9 mouse cellular contexts compared by ENCODE assay signal in genomic region chrX:136139640-136140004, GRCm38 (mm10). TPM values are rescaled to one million over a fixed set of nuclear protein-coding genes. Genes with fewer than 3 reads are reported as not detected.
DNase-seq lines count a peak whose midpoint lies in the region; ATAC-seq and TF ChIP-seq lines count a peak whose summit lies in the region.
"Not testable (repeated sequence)": the region's sequence is repeated elsewhere in the genome, so short reads cannot be mapped to it uniquely, and the experiment has no call there.
"Had no signal": no experiment of that assay in that cellular context is flagged by ENCODE, and none has a peak within 500 bp of the region (broad histone marks: within the 10 kb centered on the region; RNA-seq: fewer than 3 reads in every experiment).

No protein-coding gene starts in this region.

- 36% methylated on average over 5 of the region's 5 CpGs for WGBS in heart, embryonic 14.5 days
- 34% methylated on average over 5 of the region's 5 CpGs for WGBS in intestine, embryonic 15.5 days
- WGBS in limb, embryonic 14.5 days: 19% methylated on average over 5 of the region's 5 CpGs
- WGBS in lung, embryonic 16.5 days: 28% methylated on average over 4 of the region's 5 CpGs
- WGBS in neural tube, embryonic 13.5 days: 31% methylated on average over 5 of the region's 5 CpGs

- not testable (repeated sequence) for H3K27ac ChIP-seq in heart, embryonic 14.5 days (replicated peaks in 1 of 2; ENCODE audit: control insufficient read depth in 1 of 2, insufficient read depth in 1 of 2, low read depth in 2 of 2, low read length in 2 of 2); intestine, embryonic 15.5 days; limb, embryonic 14.5 days (replicated peaks; ENCODE audit: low read depth, low read length); lung, embryonic 16.5 days (ENCODE audit: low read length); neural tube, embryonic 13.5 days (replicated peaks)

- H3K9me3 ChIP-seq in heart, embryonic 14.5 days (ENCODE audit: control insufficient read depth, low read length); intestine, embryonic 15.5 days; limb, embryonic 14.5 days (ENCODE audit: control insufficient read depth, low read length); lung, embryonic 16.5 days (ENCODE audit: control insufficient read depth, low read length); neural tube, embryonic 13.5 days: not testable (repeated sequence)

- peak overlapping the region; percentile 57 for H3K4me2 ChIP-seq in heart, embryonic 14.5 days (ENCODE audit: low read length)
- peak overlapping the region; percentile 46 for H3K4me2 ChIP-seq in intestine, embryonic 15.5 days (replicated peaks)
- peak overlapping the region; percentile 40 for H3K4me2 ChIP-seq in limb, embryonic 14.5 days (replicated peaks; ENCODE audit: low read depth, low read length, severe bottlenecking)
- peak overlapping the region; percentile 45 for H3K4me2 ChIP-seq in lung, embryonic 16.5 days (ENCODE audit: low read depth, low read length)
- peak overlapping the region; percentile 54 for H3K4me2 ChIP-seq in neural tube, embryonic 13.5 days

- H3K27me3 ChIP-seq in heart, embryonic 14.5 days (ENCODE audit: control insufficient read depth, insufficient read depth, low read length); intestine, embryonic 15.5 days (replicated peaks); limb, embryonic 14.5 days (ENCODE audit: control insufficient read depth, insufficient read depth, low read length); lung, embryonic 16.5 days (ENCODE audit: control insufficient read depth, insufficient read depth, low read depth, low read length); neural tube, embryonic 13.5 days: not testable (repeated sequence)

- H3K4me1 ChIP-seq in heart, embryonic 14.5 days (ENCODE audit: control insufficient read depth in 2 of 2, insufficient read depth in 2 of 2, low read length in 2 of 2); intestine, embryonic 15.5 days (replicated peaks); limb, embryonic 14.5 days (ENCODE audit: control insufficient read depth, insufficient read depth, low read length); lung, embryonic 16.5 days (replicated peaks; ENCODE audit: control insufficient read depth, insufficient read depth, low read length); neural tube, embryonic 13.5 days (replicated peaks): not testable (repeated sequence)

- ATAC-seq in erythroid progenitor cell, adult 5-6 weeks (replicated peaks; ENCODE audit: low FRiP score, poor library complexity, severe bottlenecking): peak; percentile 33
- ATAC-seq in heart, embryonic 14.5 days (ENCODE audit: insufficient number of reproducible peaks, insufficient read depth, low FRiP score, low read depth); intestine, embryonic 15.5 days; limb, embryonic 14.5 days (ENCODE audit: low FRiP score, low read depth); lung, embryonic 16.5 days (ENCODE audit: low read depth); neural tube, embryonic 13.5 days (ENCODE audit: low read depth): not testable (repeated sequence)

- H3K4me3 ChIP-seq in heart, embryonic 14.5 days (ENCODE audit: control insufficient read depth in 1 of 2, insufficient read depth in 1 of 2, low read depth in 1 of 2, low read length in 2 of 2): peak overlapping the region; percentile 41 to 51
- H3K4me3 ChIP-seq in intestine, embryonic 15.5 days (replicated peaks): peak overlapping the region; percentile 37
- H3K4me3 ChIP-seq in limb, embryonic 14.5 days (replicated peaks; ENCODE audit: low read length): peak overlapping the region; percentile 29
- H3K4me3 ChIP-seq in lung, embryonic 16.5 days (ENCODE audit: low read length): peak overlapping the region; percentile 42
- H3K4me3 ChIP-seq in neural tube, embryonic 13.5 days: peak overlapping the region; percentile 40

- H3K36me3 ChIP-seq in heart, embryonic 14.5 days (ENCODE audit: control insufficient read depth, insufficient read depth, low read length); intestine, embryonic 15.5 days; limb, embryonic 14.5 days (ENCODE audit: control insufficient read depth, insufficient read depth, low read length); lung, embryonic 16.5 days (ENCODE audit: control insufficient read depth, insufficient read depth, low read length); neural tube, embryonic 13.5 days: not testable (repeated sequence)

- DNase-seq in cerebellum, adult 11-12 months: peak; percentile 6
- not testable (repeated sequence) for DNase-seq in limb, embryonic 14.5 days (ENCODE audit: low spot score)

- not testable (repeated sequence) for TF ChIP-seq POLR2A in limb, embryonic 14.5 days (IDR thresholded peaks at IDR 0.05; ENCODE audit: borderline replicate concordance, extremely low read depth, insufficient read depth, insufficient read length)

- peak overlapping the region; percentile 63 for H3K9ac ChIP-seq in heart, embryonic 14.5 days (ENCODE audit: low read length)
- not testable (repeated sequence) for H3K9ac ChIP-seq in intestine, embryonic 15.5 days; limb, embryonic 14.5 days (ENCODE audit: low read depth, low read length, severe bottlenecking)
- 0 out of 2 replicates have a peak overlapping the region, but pooled peaks have one; percentile 4 for H3K9ac ChIP-seq in lung, embryonic 16.5 days (ENCODE audit: low read length)
- peak overlapping the region; percentile 62 for H3K9ac ChIP-seq in neural tube, embryonic 13.5 days

RNA-seq across cellular contexts. Expression of gene Bex4, which starts 0.8 kb away (rescaled TPM):
- total RNA-seq in erythroid progenitor cell, adult 5-6 weeks (2015; ENCODE audit: low replicate concordance): 23.4 and 65.0 TPM in 2 replicates
- total RNA-seq in erythroid progenitor cell, adult 5-6 weeks (2017; ENCODE audit: low replicate concordance): 35.6 and 40.6 TPM in 2 replicates
- polyA plus RNA-seq in heart, embryonic 14.5 days (2014; fragmentation: Nextera tagmentation; extraction: Ambion mirVana): 215 and 217 TPM in 2 replicates
- 230 and 263 TPM in 2 replicates for polyA plus RNA-seq in intestine, embryonic 15.5 days (2015; fragmentation: Nextera tagmentation; extraction: Ambion mirVana)
- 16.6 and 30.9 TPM in 2 replicates for polyA plus RNA-seq in limb, embryonic 14.5 days (2012; rRNA removed)
- polyA plus RNA-seq in limb, embryonic 14.5 days (2014; fragmentation: Nextera tagmentation; extraction: Ambion mirVana): 38.3 and 43.5 TPM in 2 replicates
- 165 and 173 TPM in 2 replicates for polyA plus RNA-seq in lung, embryonic 16.5 days (2015; fragmentation: Nextera tagmentation; extraction: Ambion mirVana)
- 97.9 and 101 TPM in 2 replicates for polyA plus RNA-seq in neural tube, embryonic 13.5 days (2015; fragmentation: Nextera tagmentation; extraction: Ambion mirVana)
- total RNA-seq: neutrophil, adult 5-6 weeks had no signal

RNA-seq across cellular contexts. Expression of gene Tceal8, which starts 32.5 kb away (rescaled TPM):
- total RNA-seq in erythroid progenitor cell, adult 5-6 weeks (2015; ENCODE audit: low replicate concordance): 27.0 and 72.5 TPM in 2 replicates
- 53.2 and 63.0 TPM in 2 replicates for total RNA-seq in erythroid progenitor cell, adult 5-6 weeks (2017; ENCODE audit: low replicate concordance)
- polyA plus RNA-seq in heart, embryonic 14.5 days (2014; fragmentation: Nextera tagmentation; extraction: Ambion mirVana): 263 and 279 TPM in 2 replicates
- 219 and 251 TPM in 2 replicates for polyA plus RNA-seq in intestine, embryonic 15.5 days (2015; fragmentation: Nextera tagmentation; extraction: Ambion mirVana)
- 110 and 148 TPM in 2 replicates for polyA plus RNA-seq in limb, embryonic 14.5 days (2012; rRNA removed)
- polyA plus RNA-seq in limb, embryonic 14.5 days (2014; fragmentation: Nextera tagmentation; extraction: Ambion mirVana): 203 and 216 TPM in 2 replicates
- polyA plus RNA-seq in lung, embryonic 16.5 days (2015; fragmentation: Nextera tagmentation; extraction: Ambion mirVana): 187 and 208 TPM in 2 replicates
- 152 and 172 TPM in 2 replicates for polyA plus RNA-seq in neural tube, embryonic 13.5 days (2015; fragmentation: Nextera tagmentation; extraction: Ambion mirVana)

RNA-seq across cellular contexts. Expression of gene Nxf3, which starts 54.6 kb away (rescaled TPM):
- total RNA-seq in erythroid progenitor cell, adult 5-6 weeks (2015; ENCODE audit: low replicate concordance): 3.4 TPM in 1 of 2 replicates, not detected in the other
- total RNA-seq in erythroid progenitor cell, adult 5-6 weeks (2017; ENCODE audit: low replicate concordance): 1.8 TPM in 1 of 2 replicates, not detected in the other
- 0.42 and 0.59 TPM in 2 replicates for polyA plus RNA-seq in heart, embryonic 14.5 days (2014; fragmentation: Nextera tagmentation; extraction: Ambion mirVana)
- 0.39 TPM in 1 of 2 replicates, not detected in the other for polyA plus RNA-seq in intestine, embryonic 15.5 days (2015; fragmentation: Nextera tagmentation; extraction: Ambion mirVana)
- polyA plus RNA-seq in limb, embryonic 14.5 days (2012; rRNA removed): 0.03 TPM in 2 replicates
- not detected in 2 replicates for polyA plus RNA-seq in limb, embryonic 14.5 days (2014; fragmentation: Nextera tagmentation; extraction: Ambion mirVana)
- 0.08 TPM in 1 of 2 replicates, not detected in the other for polyA plus RNA-seq in lung, embryonic 16.5 days (2015; fragmentation: Nextera tagmentation; extraction: Ambion mirVana)
- not detected in 2 replicates for polyA plus RNA-seq in neural tube, embryonic 13.5 days (2015; fragmentation: Nextera tagmentation; extraction: Ambion mirVana)
- total RNA-seq: granulocyte monocyte progenitor cell, adult 5-6 weeks; neutrophil, adult 5-6 weeks had no signal
